Mouse (Mus musculus) kidney, postnatal 14 days (tissue): ENCODE data around the gene Alk.
A peak's percentile ranks its signal among the peaks of the same experiment; 100 is the strongest.

Source experiments
- DNase-seq: peaks from one replicate; pipeline ENCODE4 v3.0.0; 2022; ENCODE audit warnings: mixed read lengths

Gene Alk

GRCm38 (mm10) chr17:72250482-72251405 lies 353.7 kb downstream of the Alk start:
- no peak for DNase-seq

GRCm38 (mm10) chr17:72242036-72242435 lies 362.4 kb downstream of the Alk start:
- peak; percentile 48 for DNase-seq

GRCm38 (mm10) chr17:72237315-72237714 lies 367.1 kb downstream of the Alk start:
- no peak for DNase-seq

GRCm38 (mm10) chr17:72230891-72231290 lies 373.5 kb downstream of the Alk start:
- no peak for DNase-seq

GRCm38 (mm10) chr17:72218816-72219215 lies 385.6 kb downstream of the Alk start:
- no peak for DNase-seq

GRCm38 (mm10) chr17:72197576-72197975 lies 406.9 kb downstream of the Alk start:
- no peak for DNase-seq

- DNase-seq: no peak
These were observed 409.3 kb downstream of the Alk start for GRCm38 (mm10) chr17:72194976-72195650.

GRCm38 (mm10) chr17:72190536-72190935 lies 413.9 kb downstream of the Alk start:
- no peak for DNase-seq

GRCm38 (mm10) chr17:72187026-72187425 lies 417.4 kb downstream of the Alk start:
- DNase-seq: no peak

GRCm38 (mm10) chr17:72182414-72182813 lies 422.0 kb downstream of the Alk start:
- DNase-seq: no peak

- no peak for DNase-seq
These were observed 424.2 kb downstream of the Alk start for GRCm38 (mm10) chr17:72180200-72180599.

- no peak for DNase-seq
These were observed 424.7 kb downstream of the Alk start for GRCm38 (mm10) chr17:72179722-72180140.

- no peak for DNase-seq
These were observed 430.6 kb downstream of the Alk start for GRCm38 (mm10) chr17:72173778-72174177.

- DNase-seq: no peak
These were observed 436.3 kb downstream of the Alk start for GRCm38 (mm10) chr17:72168152-72168551.

GRCm38 (mm10) chr17:72158857-72159385 lies 445.5 kb downstream of the Alk start:
- peak; percentile 19 for DNase-seq

- DNase-seq: no peak
These were observed 446.4 kb downstream of the Alk start for GRCm38 (mm10) chr17:72157830-72158629.

- DNase-seq: no peak
These were observed 451.4 kb downstream of the Alk start for GRCm38 (mm10) chr17:72153038-72153437.

GRCm38 (mm10) chr17:72144946-72145598 lies 459.4 kb downstream of the Alk start:
- peak; percentile 41 for DNase-seq

GRCm38 (mm10) chr17:72144461-72144860 lies 460.0 kb downstream of the Alk start:
- no peak for DNase-seq

GRCm38 (mm10) chr17:72132140-72132911 lies 472.1 kb downstream of the Alk start:
- peak; percentile 68 for DNase-seq

GRCm38 (mm10) chr17:72121660-72122059 lies 482.8 kb downstream of the Alk start:
- DNase-seq: peak; percentile 8
